Mouse (Mus musculus) yolk sac, embryonic 10.5 days (tissue): Measurements from ENCODE around the gene Anxa9.

Source experiments
- DNase-seq: peaks from one replicate; pipeline ENCODE4 v3.0.0-alpha.2; 2017; ENCODE audit warnings: low spot score

The Anxa9 gene

GRCm38 (mm10) chr3:95284062-95284461 lies 22.9 kb downstream of the Anxa9 start:
- no peak for DNase-seq

- no peak for DNase-seq
These were observed 23.4 kb downstream of the Anxa9 start for GRCm38 (mm10) chr3:95283589-95283941.

- DNase-seq, result peak; percentile 85
These were observed 23.9 kb downstream of the Anxa9 start for GRCm38 (mm10) chr3:95282865-95283588.

DNA sequence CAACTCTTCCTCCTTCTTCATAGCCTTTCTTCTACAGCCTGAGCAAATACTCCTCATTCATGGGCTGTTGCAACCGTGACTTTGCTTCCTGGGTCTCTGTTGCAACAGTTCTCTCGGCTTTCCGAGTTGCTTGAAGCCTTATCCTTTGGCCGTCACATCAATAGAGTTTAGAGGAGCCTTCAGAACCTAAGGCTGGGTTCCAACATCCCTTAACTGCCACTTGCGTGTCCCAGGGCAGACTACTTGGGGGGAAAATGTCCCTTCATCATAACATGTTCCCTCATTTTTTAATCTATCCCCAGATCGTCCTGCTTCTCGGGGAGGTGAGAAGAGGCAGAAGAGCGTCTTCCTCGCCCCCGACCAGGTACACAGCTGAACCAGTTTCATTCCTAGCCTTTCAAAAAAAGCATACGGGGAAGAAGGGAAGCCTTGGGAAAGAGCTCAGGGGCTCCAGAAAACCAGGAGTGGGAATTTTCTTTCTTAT lies 24.6 kb downstream of the Anxa9 start:
- DNase-seq, result peak; percentile 73

GRCm38 (mm10) chr3:95281216-95282126 lies 25.5 kb downstream of the Anxa9 start, which contains the start of the genes Mindy1 and Prune1:
Gene Mindy1, plus strand, starts transcription at chr3:95281345.
Gene Prune1, minus strand, starts transcription at chr3:95282076.
- peak; percentile 98 for DNase-seq

GRCm38 (mm10) chr3:95280747-95281146 lies 26.2 kb downstream of the Anxa9 start:
- DNase-seq, result peak; percentile 50

DNA sequence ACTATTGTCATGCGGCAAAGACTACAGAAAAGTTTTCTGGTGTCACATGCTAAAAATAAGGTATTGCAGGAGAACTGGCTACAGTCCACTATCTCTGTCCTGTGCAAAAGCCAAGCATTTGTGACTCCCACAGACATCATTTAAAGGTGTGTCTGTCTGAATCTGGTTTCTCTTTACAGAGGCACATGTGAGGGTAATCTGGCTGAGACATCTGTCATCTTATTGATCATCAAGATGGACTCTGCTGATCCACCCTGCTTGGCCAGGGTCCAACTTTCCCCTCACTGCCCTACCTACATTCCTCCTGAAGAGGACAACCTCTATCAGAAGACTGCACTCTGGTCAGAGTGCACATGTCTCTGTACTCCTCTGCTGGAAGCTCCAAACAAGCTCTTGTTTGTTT lies 29.8 kb downstream of the Anxa9 start:
- peak; percentile 81 for DNase-seq

DNA sequence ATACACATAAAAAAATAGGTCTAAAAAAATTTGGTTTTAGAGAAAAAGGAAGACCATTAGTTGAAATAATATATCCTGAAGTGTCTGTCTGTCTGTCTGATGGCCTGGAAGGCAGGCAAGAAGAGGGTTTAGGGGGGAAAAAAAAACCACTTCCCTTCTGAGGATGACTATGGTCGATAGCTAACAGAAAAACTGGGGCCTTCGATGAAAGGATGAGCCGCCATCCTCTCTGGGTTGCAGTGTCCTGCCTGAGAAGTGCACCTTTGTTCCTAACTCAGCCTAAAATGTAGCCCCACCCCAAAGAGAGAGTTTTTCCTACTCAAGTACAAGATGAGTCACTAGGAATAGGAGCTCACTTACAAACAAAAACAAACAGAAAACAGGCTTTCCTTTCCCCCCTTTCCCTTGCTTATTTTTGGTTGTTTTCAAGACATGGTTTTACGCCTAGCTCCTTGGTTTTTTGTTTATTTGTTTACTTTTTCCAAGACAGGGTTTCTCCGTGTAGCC lies 30.5 kb downstream of the Anxa9 start:
- no peak for DNase-seq

- DNase-seq, result no peak
These were observed 31.8 kb downstream of the Anxa9 start for GRCm38 (mm10) chr3:95275161-95275560.

GRCm38 (mm10) chr3:95274453-95274852 lies 32.5 kb downstream of the Anxa9 start:
- no peak for DNase-seq

DNA sequence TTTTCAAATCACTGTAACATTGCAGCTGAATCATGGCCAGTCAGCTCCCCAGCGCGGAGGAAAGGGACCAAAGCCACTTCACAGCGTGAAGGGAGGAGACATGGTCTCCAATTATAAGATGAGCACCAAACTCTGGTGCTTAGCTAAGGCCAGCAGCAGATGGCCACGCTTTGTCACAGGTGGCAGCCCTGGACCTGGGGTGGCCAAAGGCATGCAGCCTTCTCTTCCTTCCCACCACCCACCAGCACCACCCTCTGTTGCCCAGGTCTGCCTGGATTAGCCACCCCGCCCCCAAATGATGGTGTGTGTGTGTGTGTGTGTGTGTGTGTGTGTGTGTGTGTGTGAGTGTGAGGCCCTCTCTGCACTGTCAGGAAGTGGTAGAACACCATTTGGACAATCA lies 33.5 kb downstream of the Anxa9 start:
- DNase-seq, result no peak

DNA sequence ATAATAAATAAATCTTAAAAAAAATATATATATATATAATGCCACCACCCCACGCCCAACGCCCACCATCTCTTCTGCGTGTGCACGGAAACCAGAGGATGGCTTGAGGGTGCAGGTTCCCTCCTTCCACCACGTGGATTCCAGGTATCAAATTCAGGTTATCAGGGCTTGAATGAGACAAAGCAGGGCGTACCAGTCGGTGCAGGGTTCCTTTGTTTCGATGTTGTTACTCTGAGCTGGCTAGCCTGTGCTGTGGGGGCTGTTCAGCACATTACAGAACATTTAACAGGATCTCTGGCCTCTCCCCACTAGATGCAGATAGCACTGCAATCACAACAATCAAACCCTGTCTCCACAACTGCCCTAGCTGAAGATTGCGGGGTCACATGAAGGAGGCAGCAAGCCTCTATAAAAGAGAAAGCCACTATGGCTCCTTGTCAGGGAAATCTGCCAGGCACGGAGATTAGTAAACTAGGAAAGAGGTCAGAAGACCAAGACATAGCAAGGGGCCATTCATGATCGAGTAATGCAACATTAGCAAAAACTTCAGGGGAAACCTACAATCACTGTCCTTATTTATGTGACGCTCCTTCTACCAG lies 36.1 kb downstream of the Anxa9 start:
- DNase-seq, result no peak

- DNase-seq, result no peak
These were observed 37.2 kb downstream of the Anxa9 start for GRCm38 (mm10) chr3:95269789-95270188.

- DNase-seq, result peak; percentile 66
These were observed 39.1 kb downstream of the Anxa9 start for GRCm38 (mm10) chr3:95267855-95268254.

GRCm38 (mm10) chr3:95266052-95266451 lies 40.9 kb downstream of the Anxa9 start:
- no peak for DNase-seq

- no peak for DNase-seq
These were observed 42.3 kb downstream of the Anxa9 start for GRCm38 (mm10) chr3:95264724-95265123.

DNA sequence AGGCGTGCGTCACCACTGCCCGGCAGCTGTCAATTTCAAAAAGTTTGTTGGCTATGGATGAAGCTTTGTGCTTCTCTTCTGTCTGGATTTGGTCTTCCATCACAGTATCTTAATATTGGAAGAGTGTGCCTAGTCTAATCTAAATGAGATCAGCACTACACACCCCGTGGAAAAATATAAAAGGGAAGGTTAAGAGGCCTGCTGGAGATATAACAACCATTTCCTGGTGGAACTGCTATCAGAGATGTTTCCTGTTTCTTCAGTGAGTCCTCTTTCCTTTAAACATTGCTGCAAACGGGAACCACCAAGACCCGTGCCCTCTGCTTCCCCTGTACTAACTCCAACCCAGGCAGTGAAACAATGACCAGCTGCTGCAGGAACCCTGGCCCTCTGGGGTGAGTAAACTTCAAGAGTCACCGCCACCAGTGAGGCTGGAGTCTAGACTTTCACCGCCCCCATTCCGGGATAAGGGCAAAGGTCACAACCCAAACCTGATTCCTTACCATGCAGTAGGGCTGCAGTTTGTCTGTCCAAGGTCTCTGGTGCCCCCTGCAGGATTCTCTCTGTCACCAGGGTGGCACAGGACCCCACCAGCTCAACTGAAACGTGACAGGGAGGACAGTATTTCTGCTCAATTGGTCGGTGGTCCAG lies 43.8 kb downstream of the Anxa9 start:
- peak; percentile 92 for DNase-seq

DNA sequence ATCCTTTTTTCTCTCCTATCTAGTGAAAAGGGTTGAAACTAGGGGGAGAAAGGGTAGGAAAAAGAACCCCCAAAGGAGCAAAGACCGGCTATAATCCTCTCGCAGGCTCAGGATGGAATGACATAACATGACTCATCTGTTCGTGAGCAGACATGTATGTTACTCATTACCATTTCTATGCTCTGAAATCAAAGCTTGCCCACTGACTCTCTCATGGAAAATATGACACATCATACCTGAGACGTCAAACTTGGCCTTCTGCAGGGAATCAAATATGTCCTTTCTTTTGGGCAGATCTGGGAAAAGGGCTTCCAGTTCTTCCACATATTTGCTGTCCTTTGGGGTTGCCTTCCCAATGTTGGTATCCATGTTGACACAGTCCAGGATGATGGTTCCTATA lies 45.0 kb downstream of the Anxa9 start:
- no peak for DNase-seq

GRCm38 (mm10) chr3:95256931-95257330 lies 50.0 kb downstream of the Anxa9 start:
- DNase-seq, result no peak

- no peak for DNase-seq
These were observed 56.1 kb downstream of the Anxa9 start, which contains the start of gene Bnipl for GRCm38 (mm10) chr3:95250783-95251424. Gene Bnipl, minus strand, starts transcription at chr3:95251193.

DNA sequence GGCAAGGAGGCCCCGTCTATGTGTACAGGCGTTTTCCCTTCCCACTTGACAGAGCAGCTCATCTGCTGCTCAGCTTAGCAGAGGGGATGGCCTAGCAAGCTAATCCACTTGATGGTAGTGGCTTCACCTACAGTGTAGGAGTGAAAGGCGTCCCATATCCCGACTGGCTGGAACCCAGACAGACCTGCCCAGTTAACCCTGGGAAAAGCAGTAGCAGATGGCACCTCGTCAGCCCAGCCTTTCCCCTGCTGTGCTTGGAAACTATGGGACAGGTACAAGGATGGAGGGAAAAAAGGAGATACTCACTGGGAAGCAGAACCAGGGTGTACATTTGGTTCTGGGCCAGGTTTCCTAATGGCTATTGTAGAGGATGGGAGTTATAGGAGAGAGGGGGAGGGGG lies 56.6 kb downstream of the Anxa9 start:
- DNase-seq, result no peak
